Mouse (Mus musculus) MEL (cell line): Measurements from ENCODE around the gene Nf1.

Experiments used
- CTCF ChIP-seq, 3 experiments: IDR thresholded peaks in 2 of 3; conservative IDR thresholded peaks in 1 of 3; 2 replicates each; pipeline ENCODE4 v1.5.1; 2011 to 2012; ENCODE audit warnings: low read length in 3 of 3, low read depth in 2 of 3, mild to moderate bottlenecking in 2 of 3, improper control_type of control experiment in 1 of 3, inconsistent platforms in 1 of 3, mixed read lengths in 1 of 3, moderate library complexity in 1 of 3; ENCODE audit not compliant: control insufficient read depth in 1 of 3, insufficient read depth in 1 of 3, poor library complexity in 1 of 3, severe bottlenecking in 1 of 3
- POLR2AphosphoS2 ChIP-seq: IDR thresholded peaks from 2 replicates; pipeline ENCODE4 v1.6.1; 2011; ENCODE audit warnings: low read length, improper control_type of control experiment
- USF1 ChIP-seq: IDR thresholded peaks from 2 replicates; pipeline ENCODE4 v1.6.1; 2014; ENCODE audit warnings: low read depth, mild to moderate bottlenecking, inconsistent platforms, low read length, improper control_type of control experiment, moderate library complexity
- ZC3H11A ChIP-seq: IDR thresholded peaks from 2 replicates; pipeline ENCODE4 v1.6.1; 2012; ENCODE audit warnings: low read depth, mild to moderate bottlenecking, inconsistent platforms, low read length, improper control_type of control experiment

DNA sequence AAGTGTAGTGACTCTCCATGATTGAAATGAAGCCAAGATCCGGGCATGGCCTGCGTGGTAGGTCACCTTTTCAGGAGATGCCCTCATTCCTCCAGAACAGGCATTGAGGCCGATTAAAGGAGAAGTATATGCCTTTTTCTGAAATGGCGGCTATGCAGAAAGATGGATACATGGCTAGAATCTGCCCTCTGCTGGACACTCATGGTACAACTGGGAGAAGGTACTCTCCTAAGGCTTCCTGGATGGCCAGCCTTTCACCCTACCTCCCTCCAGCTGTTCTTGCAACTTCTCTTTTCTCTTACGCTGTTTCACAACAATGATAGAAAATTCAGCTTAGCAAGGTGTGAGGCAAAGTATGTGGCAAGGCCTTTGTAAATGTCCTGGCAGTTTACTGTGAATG, 238.2 kb downstream of the Nf1 start:
- TF ChIP-seq ZC3H11A (peak; percentile 96), POLR2AphosphoS2 (no peak), USF1 (no peak), CTCF (IDR thresholded peaks at IDR 0.05 in 2 of 3, conservative IDR thresholded peaks at IDR 0.05 in 1 of 3; ENCODE audit: control insufficient read depth in 1 of 3, insufficient read depth in 1 of 3, low read depth in 2 of 3, low read length in 3 of 3, poor library complexity in 1 of 3, severe bottlenecking in 1 of 3) (peak; percentile 74 to 97 (median 88))
